Mouse (Mus musculus) lung, postnatal 0 days (tissue): Measurements from ENCODE around the gene Aff3. TPM values are rescaled to one million over a fixed set of nuclear protein-coding genes. Genes with fewer than 3 reads are reported as not detected.

ENCODE experiments used
- ATAC-seq: fragments of 200-750 bp; cut with Nextera tagmentation; 2 replicates; pipeline ENCODE4 v1.8.0; 2017; ENCODE audit warnings: moderate library complexity
- DNase-seq: peaks from one replicate; pipeline ENCODE4 v3.0.0-alpha.2; 2016; ENCODE audit warnings: low spot score
- H3K27ac ChIP-seq: fragments of 300-500 bp; sonication (generic); 2 replicates; pipeline ENCODE4 v1.5.1; 2014; ENCODE audit warnings: antibody characterized with exemption, mild to moderate bottlenecking, low read length, mixed read lengths
- H3K27me3 ChIP-seq: fragments of 300-500 bp; sonication (generic); replicated peaks from 2 replicates; pipeline ENCODE4 v1.6.1; 2014; ENCODE audit warnings: low read length, mixed read lengths; ENCODE audit not compliant: insufficient read depth
- H3K36me3 ChIP-seq: fragments of 300-500 bp; sonication (generic); 2 replicates; pipeline ENCODE4 v1.6.1; 2014; ENCODE audit warnings: low read length, mixed read lengths; ENCODE audit not compliant: insufficient read depth
- H3K4me1 ChIP-seq: fragments of 300-500 bp; sonication (generic); 2 replicates; pipeline ENCODE4 v1.6.1; 2014; ENCODE audit warnings: antibody characterized with exemption, low read depth, low read length, mixed read lengths; ENCODE audit not compliant: insufficient read depth
- H3K4me2 ChIP-seq: fragments of 300-500 bp; sonication (generic); replicated peaks from 2 replicates; pipeline ENCODE4 v1.6.1; 2014; ENCODE audit warnings: low read depth, mild to moderate bottlenecking, low read length, moderate library complexity, mixed read lengths
- H3K4me3 ChIP-seq: fragments of 300-500 bp; sonication (generic); 2 replicates; pipeline ENCODE4 v1.5.1; 2014; ENCODE audit warnings: low read depth, low read length
- H3K9ac ChIP-seq: fragments of 300-500 bp; sonication (generic); replicated peaks from 2 replicates; pipeline ENCODE4 v1.6.1; 2014; ENCODE audit warnings: low read depth, mild to moderate bottlenecking
- H3K9me3 ChIP-seq: fragments of 300-500 bp; sonication (generic); 2 replicates; pipeline ENCODE4 v1.6.1; 2016; ENCODE audit warnings: low read length, mixed read lengths
- CTCF ChIP-seq: IDR thresholded peaks from 2 replicates; pipeline ENCODE4 v1.5.1; 2016; ENCODE audit warnings: antibody characterized with exemption, mild to moderate bottlenecking
- EP300 ChIP-seq: IDR thresholded peaks from 2 replicates; pipeline ENCODE4 v1.6.1; 2016; ENCODE audit warnings: antibody characterized with exemption, mild to moderate bottlenecking, control low read depth
- WGBS: fragments of 180-500 bp; shearing (Covaris S2); extraction: QIAGEN DNeasy Blood & Tissue Kit; methylation state at CpG from one replicate; pipeline ENCODE4 v1.1.7; 2014; 5-methylcytosine and 5-hydroxymethylcytosine counted together
- polyA plus RNA-seq: library from polyadenylated mRNA; unstranded; fragments of >200 nt; fragmentation: Nextera tagmentation; extraction: Ambion mirVana; gene quantifications from 2 replicates; pipeline ENCODE4 v1.2.1, GENCODE M21; 2015

Gene Aff3
- polyA plus RNA-seq, 1 experiment from 2014 or later, result 5.9 TPM

DNA sequence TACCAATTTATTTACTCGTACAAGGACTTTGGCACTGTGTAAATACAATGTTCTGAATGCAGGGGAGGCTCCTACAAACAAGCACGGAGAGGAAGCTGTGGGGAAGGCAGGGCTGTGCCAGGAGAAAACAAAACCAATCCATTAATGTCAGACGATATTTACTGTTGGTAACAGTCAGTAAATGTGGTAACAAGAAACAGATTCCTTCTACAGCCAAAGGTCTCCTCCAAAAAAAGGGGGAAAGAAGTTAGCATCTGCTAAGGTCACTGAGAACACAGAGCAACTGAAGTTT, 356.1 kb downstream of the Aff3 start:
- Histone ChIP-seq H3K27me3 (no peaks in the 10 kb centered on the region), H3K36me3 (no peaks in the 10 kb centered on the region), H3K4me3 (no peak overlapping the region), H3K9me3 (no peaks in the 10 kb centered on the region), H3K4me1 (peaks cover 11% of the 10 kb centered on the region; the same call in 1 of the 2 replicates), H3K4me2 (no peak overlapping the region), H3K9ac (no peak overlapping the region), H3K27ac (no peak overlapping the region)
- ATAC-seq (no peak), DNase-seq (peak; percentile 16)
- WGBS, result 27% methylated on average over 3 of the region's 3 CpGs
- TF ChIP-seq EP300 (no peak), CTCF (no peak)

DNA sequence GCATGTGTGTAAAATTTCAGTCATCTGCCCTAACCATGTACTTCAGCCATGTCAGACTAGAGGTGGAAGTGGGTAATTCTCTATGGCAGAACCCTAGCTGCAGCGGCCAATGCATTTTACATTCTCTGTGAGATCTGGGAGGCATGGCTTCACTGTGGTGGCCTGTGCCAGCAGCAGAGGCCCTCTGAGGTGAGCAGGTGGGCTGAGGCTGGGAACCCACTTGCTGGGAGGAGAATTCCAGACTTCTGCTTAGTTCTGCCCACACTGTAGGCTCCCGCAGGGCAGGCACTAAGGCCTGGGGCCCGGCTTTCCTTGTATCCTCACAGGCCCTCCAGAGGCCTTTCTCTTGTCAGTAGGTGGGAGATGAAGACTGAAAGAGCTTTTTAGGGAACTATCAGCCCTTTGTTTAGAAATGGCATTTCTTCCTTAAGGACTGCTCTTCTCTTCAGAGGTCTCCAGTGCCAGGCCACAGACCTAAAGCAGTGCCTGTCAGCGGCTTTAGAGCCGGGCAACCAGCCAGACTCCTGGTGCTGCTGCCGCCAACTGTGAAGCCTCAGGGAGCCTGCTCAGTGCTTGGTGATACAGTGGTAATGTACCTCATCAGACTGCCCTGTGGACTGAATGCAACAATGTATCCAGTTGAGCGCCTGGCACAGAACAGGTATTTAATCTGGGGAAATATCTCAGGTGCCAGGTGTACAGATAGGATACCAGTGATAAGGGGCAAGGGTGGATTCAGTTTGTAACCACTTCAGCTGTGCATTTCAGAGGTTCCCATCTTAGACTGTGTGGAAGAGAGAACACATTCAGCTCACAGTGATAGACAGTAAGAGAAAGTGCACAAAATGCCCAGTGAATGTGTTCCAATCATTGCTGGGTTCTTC, 356.7 kb downstream of the Aff3 start:
- H3K9ac ChIP-seq, result no peak overlapping the region
- peak; percentile 59 for ATAC-seq
- no peak overlapping the region for H3K27ac ChIP-seq

DNA sequence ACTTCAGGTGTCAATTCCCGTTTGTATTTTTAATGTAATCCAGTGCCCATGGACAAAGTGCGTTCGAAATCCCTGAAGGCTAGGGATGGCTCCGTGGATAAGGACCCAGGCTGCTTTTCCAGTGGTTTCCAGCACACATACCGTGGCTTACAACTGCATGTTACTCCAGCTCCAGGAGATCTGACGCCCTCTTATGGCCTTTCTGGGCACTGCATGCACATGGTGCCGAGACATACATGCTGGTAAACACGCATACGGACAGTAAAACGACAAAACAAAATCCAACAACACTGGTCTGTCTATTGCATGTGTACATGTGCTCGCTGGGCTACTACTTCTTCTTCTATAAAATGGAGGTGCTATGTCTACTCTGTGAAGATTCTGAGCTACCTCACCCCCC, 357.5 kb downstream of the Aff3 start:
- TF ChIP-seq CTCF (peak; percentile 19; the same call in 1 of the 2 replicates), EP300 (no peak)
- Histone ChIP-seq H3K27me3 (no peaks in the 10 kb centered on the region), H3K9me3 (no peaks in the 10 kb centered on the region), H3K4me2 (no peak overlapping the region), H3K27ac (no peak overlapping the region), H3K9ac (no peak overlapping the region), H3K36me3 (no peaks in the 10 kb centered on the region), H3K4me3 (no peak overlapping the region), H3K4me1 (peaks cover 11% of the 10 kb centered on the region; the same call in 1 of the 2 replicates)
- DNase-seq, result no peak
- no peak for ATAC-seq
- 92% methylated on average over 11 of the region's 11 CpGs for WGBS

More for the DNA sequence above, 356.7 kb downstream of the Aff3 start:
- no peaks in the 10 kb centered on the region for H3K36me3 ChIP-seq
- H3K4me3 ChIP-seq, result no peak overlapping the region
- 47% methylated on average over 7 of the region's 7 CpGs for WGBS
- peak; percentile 34 for DNase-seq
- TF ChIP-seq EP300, result no peak
- peak; percentile 13; the same call in 1 of the 2 replicates for TF ChIP-seq CTCF
- H3K4me1 ChIP-seq, result peaks cover 11% of the 10 kb centered on the region; the same call in 1 of the 2 replicates
- no peaks in the 10 kb centered on the region for H3K27me3 ChIP-seq
- no peak overlapping the region for H3K4me2 ChIP-seq
- H3K9me3 ChIP-seq, result no peaks in the 10 kb centered on the region

DNA sequence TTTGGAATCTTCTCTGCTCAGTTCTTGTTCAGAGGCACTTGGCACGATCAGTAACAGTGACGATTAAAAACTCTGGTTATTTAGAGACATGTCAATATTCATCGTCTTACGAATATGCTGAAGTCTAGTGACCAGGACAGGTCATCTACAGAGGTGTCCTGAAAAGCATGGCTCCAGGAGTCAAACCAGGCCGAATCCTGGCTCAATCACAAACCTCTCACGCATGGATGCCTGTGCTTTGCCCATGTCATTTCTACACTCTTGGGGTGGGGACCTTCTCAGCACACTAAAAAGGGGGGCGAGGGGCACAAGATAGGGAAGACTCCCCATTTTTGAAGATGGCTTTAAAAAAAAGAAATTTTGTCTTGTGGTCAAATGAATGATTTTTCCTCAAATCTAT, 358.6 kb downstream of the Aff3 start:
- Histone ChIP-seq H3K4me1 (peaks cover 11% of the 10 kb centered on the region; the same call in 1 of the 2 replicates), H3K27ac (no peak overlapping the region), H3K9ac (no peak overlapping the region), H3K4me3 (no peak overlapping the region), H3K27me3 (no peaks in the 10 kb centered on the region), H3K9me3 (no peaks in the 10 kb centered on the region), H3K4me2 (no peak overlapping the region), H3K36me3 (no peaks in the 10 kb centered on the region)
- DNase-seq (no peak), ATAC-seq (no peak)
- 90% methylated on average over 7 of the region's 7 CpGs for WGBS
- TF ChIP-seq EP300 (no peak), CTCF (no peak)

DNA sequence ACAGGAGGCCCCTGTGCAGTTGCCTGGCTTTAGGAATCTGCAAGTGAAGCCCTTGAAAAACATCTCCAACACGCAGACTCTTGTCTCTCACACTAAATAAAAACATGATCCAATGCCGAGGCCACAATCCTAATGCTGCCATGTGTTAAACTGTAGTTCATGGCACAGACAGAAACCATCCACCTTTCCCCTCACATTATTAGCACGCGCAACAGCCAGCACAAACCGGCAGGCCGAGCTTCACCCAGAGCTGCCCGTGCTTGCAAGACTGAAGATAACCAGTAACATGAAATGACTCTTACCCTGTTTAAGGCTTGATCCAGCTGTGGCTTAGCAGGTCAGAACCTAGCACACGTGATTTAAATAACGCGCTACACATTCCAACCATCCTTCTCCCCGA, 360.4 kb downstream of the Aff3 start:
- no peak overlapping the region for H3K9ac ChIP-seq
- ATAC-seq, result no peak
- no peaks in the 10 kb centered on the region for H3K27me3 ChIP-seq
- no peak overlapping the region for H3K4me2 ChIP-seq
- 62% methylated on average over 11 of the region's 11 CpGs for WGBS
- no peaks in the 10 kb centered on the region for H3K9me3 ChIP-seq
- no peaks in the 10 kb centered on the region for H3K36me3 ChIP-seq
- TF ChIP-seq CTCF, result no peak
- TF ChIP-seq EP300, result no peak
- H3K4me1 ChIP-seq, result peaks cover 11% of the 10 kb centered on the region; the same call in 1 of the 2 replicates
- no peak overlapping the region for H3K4me3 ChIP-seq
- H3K27ac ChIP-seq, result no peak overlapping the region
- no peak for DNase-seq

DNA sequence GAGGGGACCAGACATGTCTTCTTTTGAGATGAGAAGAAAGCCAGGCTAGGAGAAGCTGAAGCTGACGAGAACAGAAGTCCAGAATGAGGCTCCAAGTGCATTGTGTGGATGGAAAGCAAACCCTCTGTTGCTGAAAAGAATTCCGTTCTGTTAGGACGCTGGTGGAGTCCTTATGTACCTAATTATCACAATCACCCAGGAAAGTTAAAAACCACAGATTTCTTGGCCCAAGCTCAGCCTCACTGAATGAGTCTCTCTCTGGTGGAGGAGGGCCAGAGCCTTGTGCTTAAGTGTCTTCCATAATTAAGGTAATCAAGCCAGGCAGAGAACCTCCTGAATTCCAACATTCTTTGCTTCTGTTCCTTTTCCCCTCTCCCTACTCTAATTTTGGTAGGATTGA, 366.5 kb downstream of the Aff3 start:
- DNase-seq (no peak), ATAC-seq (no peak)
- no peak overlapping the region for H3K9ac ChIP-seq
- no peak overlapping the region for H3K4me3 ChIP-seq
- H3K4me1 ChIP-seq, result no peaks in the 10 kb centered on the region
- no peaks in the 10 kb centered on the region for H3K36me3 ChIP-seq
- H3K4me2 ChIP-seq, result no peak overlapping the region
- TF ChIP-seq EP300 (no peak), CTCF (no peak)
- H3K9me3 ChIP-seq, result no peaks in the 10 kb centered on the region
- no peak overlapping the region for H3K27ac ChIP-seq
- no peaks in the 10 kb centered on the region for H3K27me3 ChIP-seq
- 71% methylated on average over 3 of the region's 3 CpGs for WGBS
